Mouse (Mus musculus) midbrain, postnatal 0 days (tissue): Measurements from ENCODE around the gene 1700012A03Rik. TPM values are rescaled to one million over a fixed set of nuclear protein-coding genes. Genes with fewer than 3 reads are reported as not detected.

Experiments
- ATAC-seq: fragments of 200-750 bp; cut with Nextera tagmentation; 2 replicates; pipeline ENCODE4 v1.8.0; 2017; ENCODE audit warnings: moderate number of reproducible peaks, mild to moderate bottlenecking, moderate TSS enrichment, moderate library complexity; ENCODE audit not compliant: low FRiP score
- DNase-seq: peaks from one replicate; pipeline ENCODE4 v3.0.0-alpha.2; 2015; ENCODE audit warnings: low spot score
- H3K27ac ChIP-seq: fragments of 300-500 bp; sonication (generic); 2 replicates; pipeline ENCODE4 v1.5.1; 2014; ENCODE audit warnings: low read depth, mild to moderate bottlenecking, low read length, mixed read lengths
- H3K27me3 ChIP-seq: fragments of 300-500 bp; sonication (generic); 2 replicates; pipeline ENCODE4 v1.6.1; 2014; ENCODE audit warnings: low read length, control low read depth, mixed read lengths; ENCODE audit not compliant: insufficient read depth
- H3K36me3 ChIP-seq: fragments of 300-500 bp; sonication (generic); 2 replicates; pipeline ENCODE4 v1.6.1; 2014; ENCODE audit warnings: low read length, control low read depth, mixed read lengths; ENCODE audit not compliant: insufficient read depth
- H3K4me1 ChIP-seq: fragments of 300-500 bp; sonication (generic); 2 replicates; pipeline ENCODE4 v1.6.1; 2014; ENCODE audit warnings: mild to moderate bottlenecking, control low read depth, antibody characterized with exemption, low read length, mixed read lengths; ENCODE audit not compliant: insufficient read depth
- H3K4me2 ChIP-seq: fragments of 300-500 bp; sonication (generic); 2 replicates; pipeline ENCODE4 v1.6.1; 2014; ENCODE audit warnings: low read depth, mild to moderate bottlenecking, low read length, mixed read lengths; ENCODE audit not compliant: poor library complexity, severe bottlenecking
- H3K4me3 ChIP-seq: fragments of 300-500 bp; sonication (generic); 2 replicates; pipeline ENCODE4 v1.5.1; 2014; ENCODE audit warnings: low read depth, mild to moderate bottlenecking, low read length, moderate library complexity
- H3K9ac ChIP-seq: fragments of 300-500 bp; sonication (generic); replicated peaks from 2 replicates; pipeline ENCODE4 v1.6.1; 2014; ENCODE audit warnings: mild to moderate bottlenecking, low read length, moderate library complexity, mixed read lengths; ENCODE audit not compliant: poor library complexity, severe bottlenecking
- H3K9me3 ChIP-seq: fragments of 300-500 bp; sonication (generic); 2 replicates; pipeline ENCODE4 v1.6.1; 2016; ENCODE audit warnings: low read length, control low read depth
- CTCF ChIP-seq: IDR thresholded peaks from 2 replicates; pipeline ENCODE4 v1.5.1; 2016; ENCODE audit warnings: antibody characterized with exemption, mild to moderate bottlenecking
- WGBS: fragments of 180-500 bp; shearing (Covaris S2); extraction: QIAGEN DNeasy Blood & Tissue Kit; methylation state at CpG from one replicate; pipeline ENCODE4 v1.1.7; 2014; 5-methylcytosine and 5-hydroxymethylcytosine counted together
- polyA plus RNA-seq: library from polyadenylated mRNA; unstranded; fragments of >200 nt; fragmentation: Nextera tagmentation; extraction: Ambion mirVana; gene quantifications from 2 replicates; pipeline ENCODE4 v1.2.1, GENCODE M21; 2015
- total RNA-seq: library from RNA; depleted of rRNA; stranded (reverse); fragments of >200 nt; gene quantifications from 2 replicates; pipeline ENCODE4 v1.2.3, GENCODE M21; 2014; rRNA removed

1700012A03Rik gene
- total RNA-seq = not detected in 2 replicates
- polyA plus RNA-seq = not detected in 2 replicates

- H3K9ac ChIP-seq = no peak within 1 kb of the TSS
- no peak within 1 kb of the TSS for H3K4me2 ChIP-seq
- H3K27me3 ChIP-seq = no peaks in the 10 kb centered on the region
- no peaks in the 10 kb centered on the region for H3K36me3 ChIP-seq
- ATAC-seq = no peak
- 89% methylated on average over 3 of the region's 3 CpGs for WGBS
- H3K4me3 ChIP-seq = no peak within 1 kb of the TSS
- no peak for TF ChIP-seq CTCF
- DNase-seq = no peak
- no peaks in the 10 kb centered on the region for H3K9me3 ChIP-seq
- H3K27ac ChIP-seq = no peak within 1 kb of the TSS
- H3K4me1 ChIP-seq = 0 out of 2 replicates have a peak, but pooled peaks cover 3% of the 10 kb centered on the region
Observed at GRCm38 (mm10) chr6:32049951-32050345, at the start of gene 1700012A03Rik. TSS of gene 1700012A03Rik (plus strand) at chr6:32050246.

- no peaks in the 10 kb centered on the region for H3K36me3 ChIP-seq
- no peak for ATAC-seq
- WGBS = 81% methylated on average over 10 of the region's 10 CpGs
- no peaks in the 10 kb centered on the region for H3K27me3 ChIP-seq
- no peak overlapping the region for H3K4me2 ChIP-seq
- no peak overlapping the region for H3K27ac ChIP-seq
- no peak for DNase-seq
- H3K9ac ChIP-seq = no peak overlapping the region
- H3K4me3 ChIP-seq = no peak overlapping the region
- TF ChIP-seq CTCF = no peak
- no peaks in the 10 kb centered on the region for H3K9me3 ChIP-seq
- H3K4me1 ChIP-seq = no peaks in the 10 kb centered on the region
Observed at GRCm38 (mm10) chr6:32004228-32004627, 45.8 kb upstream of the 1700012A03Rik start.

- Histone ChIP-seq H3K4me1 (no peaks in the 10 kb centered on the region), H3K4me2 (no peak overlapping the region), H3K36me3 (no peaks in the 10 kb centered on the region), H3K9ac (no peak overlapping the region), H3K27ac (no peak overlapping the region), H3K9me3 (no peaks in the 10 kb centered on the region), H3K27me3 (no peaks in the 10 kb centered on the region), H3K4me3 (no peak overlapping the region)
- no peak for TF ChIP-seq CTCF
- 78% methylated on average over 2 of the region's 2 CpGs for WGBS
- no peak for DNase-seq
- ATAC-seq = no peak
Observed at GRCm38 (mm10) chr6:32005914-32006313, 44.1 kb upstream of the 1700012A03Rik start.

DNA sequence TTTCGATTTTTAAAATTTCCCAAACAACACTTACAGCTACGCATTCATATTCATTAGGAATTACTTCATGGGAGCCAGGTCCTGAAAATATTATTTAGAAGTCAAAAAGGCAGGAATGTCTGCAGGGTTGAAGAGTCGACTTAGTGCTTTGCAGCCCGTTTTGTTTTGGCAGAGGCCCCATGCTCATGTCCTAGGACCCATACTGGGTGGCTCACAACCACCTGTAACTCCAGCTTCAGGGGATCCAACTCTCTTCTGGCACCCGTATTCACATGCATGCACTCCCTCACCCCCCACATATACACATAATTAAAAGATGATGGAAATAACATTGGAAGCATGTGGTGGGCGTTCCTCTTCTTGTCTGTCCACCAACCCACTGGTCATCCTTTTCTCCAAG lies 43.7 kb upstream of the 1700012A03Rik start:
- DNase-seq (no peak), ATAC-seq (no peak)
- Histone ChIP-seq H3K4me1 (no peaks in the 10 kb centered on the region), H3K27me3 (no peaks in the 10 kb centered on the region), H3K36me3 (no peaks in the 10 kb centered on the region), H3K9me3 (no peaks in the 10 kb centered on the region), H3K27ac (no peak overlapping the region), H3K4me2 (no peak overlapping the region), H3K4me3 (no peak overlapping the region), H3K9ac (no peak overlapping the region)
- TF ChIP-seq CTCF = no peak
- 86% methylated on average over 6 of the region's 6 CpGs for whole genome bisulfite sequencing

DNA sequence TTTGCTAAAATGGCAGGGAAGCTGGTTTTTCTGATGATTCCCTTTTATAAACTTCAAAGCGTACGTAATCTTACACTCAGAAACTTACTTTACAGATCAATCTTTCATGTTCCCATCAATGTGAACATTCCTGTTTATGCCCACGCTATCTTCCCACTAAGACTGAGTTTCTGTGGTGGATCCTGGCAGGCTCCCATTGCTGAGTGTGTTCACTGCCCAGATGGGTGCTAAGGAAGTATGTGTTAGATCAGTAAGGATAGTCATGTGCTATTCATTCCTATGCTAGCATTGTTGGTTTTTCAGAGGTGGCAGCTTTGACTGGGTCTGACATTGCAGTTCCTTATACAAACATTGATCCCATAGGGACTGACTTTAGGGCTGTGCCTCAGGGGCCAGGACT lies 42.7 kb upstream of the 1700012A03Rik start:
- no peaks in the 10 kb centered on the region for H3K36me3 ChIP-seq
- H3K9ac ChIP-seq = no peak overlapping the region
- H3K4me3 ChIP-seq = no peak overlapping the region
- TF ChIP-seq CTCF = no peak
- H3K4me2 ChIP-seq = no peak overlapping the region
- ATAC-seq = no peak
- H3K9me3 ChIP-seq = no peaks in the 10 kb centered on the region
- no peak for DNase-seq
- no peaks in the 10 kb centered on the region for H3K4me1 ChIP-seq
- no peaks in the 10 kb centered on the region for H3K27me3 ChIP-seq
- no peak overlapping the region for H3K27ac ChIP-seq
- 79% methylated on average over 3 of the region's 3 CpGs for WGBS

DNA sequence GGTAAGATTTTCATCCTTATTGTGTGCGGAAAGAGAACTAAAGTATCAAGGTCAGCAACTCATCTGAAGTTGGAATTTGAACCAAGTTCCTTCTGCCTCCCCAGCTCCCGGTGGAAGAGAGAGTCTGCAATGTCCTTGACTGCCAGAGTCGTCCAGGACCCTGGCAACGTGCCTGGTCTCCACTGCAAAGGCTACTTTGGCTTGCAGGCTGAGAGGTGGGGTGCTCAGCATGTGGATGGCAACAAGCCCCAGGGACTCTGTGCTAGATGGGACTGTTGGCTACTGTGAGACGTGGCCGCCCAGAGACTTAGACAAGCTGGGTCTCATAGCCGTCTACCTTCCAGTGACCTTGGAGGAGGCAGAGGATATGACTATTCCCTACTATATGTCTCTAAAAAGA lies 33.2 kb upstream of the 1700012A03Rik start:
- ATAC-seq (no peak), DNase-seq (peak; percentile 61)
- Histone ChIP-seq H3K27ac (no peak overlapping the region), H3K27me3 (no peaks in the 10 kb centered on the region), H3K4me2 (no peak overlapping the region), H3K4me1 (no peaks in the 10 kb centered on the region), H3K36me3 (no peaks in the 10 kb centered on the region), H3K9me3 (no peaks in the 10 kb centered on the region), H3K4me3 (no peak overlapping the region), H3K9ac (no peak overlapping the region)
- WGBS = 70% methylated on average over 7 of the region's 7 CpGs
- TF ChIP-seq CTCF = no peak
